Mouse (Mus musculus): ENCODE measurements around the gene Ptprm.
"Not testable (repeated sequence)": the region's sequence is repeated elsewhere in the genome, so short reads cannot be mapped to it uniquely, and the experiment has no call there.

The Ptprm gene

DNA sequence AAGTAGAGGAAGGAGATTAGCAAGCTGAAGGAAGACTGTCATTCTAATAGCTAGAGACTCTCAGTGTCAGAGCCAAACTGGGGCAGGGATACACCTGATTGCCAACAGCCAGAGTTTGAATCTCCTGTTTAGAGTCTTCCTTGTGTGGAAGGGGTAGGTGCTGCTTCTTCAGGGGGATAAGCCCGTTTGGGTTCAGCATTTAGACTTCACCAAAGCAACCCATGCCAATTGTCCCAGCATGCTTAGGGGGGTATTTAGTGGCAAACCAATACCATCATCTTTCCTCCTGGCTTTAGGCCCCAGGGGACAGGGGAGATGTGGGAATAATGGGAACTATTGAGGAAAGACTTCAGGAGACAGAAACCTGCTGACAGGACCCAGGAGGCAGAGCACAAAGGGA is 460.1 kb downstream of the Ptprm start:
- no peaks in the 10 kb centered on the region for H3K36me3 ChIP-seq (ENCODE audit: control insufficient read depth, insufficient read depth, low read length, poor library complexity, severe bottlenecking)
- DNase-seq (ENCODE audit: low read depth, low spot score) = no peak
- H3K27me3 ChIP-seq (ENCODE audit: control insufficient read depth, insufficient read depth, low read length, poor library complexity, severe bottlenecking) = no peaks in the 10 kb centered on the region

DNA sequence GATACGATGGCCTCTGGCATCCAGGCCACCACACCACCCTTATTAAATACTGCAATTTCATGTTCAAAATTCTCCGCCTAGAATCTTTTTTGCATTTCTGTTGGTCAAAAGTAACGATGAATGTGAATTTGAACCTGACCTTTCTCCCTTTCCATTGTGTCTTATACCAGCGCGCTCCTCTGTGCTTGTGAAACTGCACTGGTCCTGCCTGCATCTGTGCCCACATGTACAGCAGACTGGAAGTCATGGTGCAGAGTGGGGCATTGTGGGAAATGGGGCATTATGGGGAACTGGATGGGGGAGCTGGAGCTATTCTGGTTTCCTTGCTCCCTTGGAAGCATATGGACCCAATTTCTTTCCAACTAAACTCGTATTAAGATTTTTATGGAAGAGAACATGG is 462.3 kb downstream of the Ptprm start:
- no peak for DNase-seq (ENCODE audit: low read depth, low spot score)
- H3K27me3 ChIP-seq (ENCODE audit: control insufficient read depth, insufficient read depth, low read length, poor library complexity, severe bottlenecking) = no peaks in the 10 kb centered on the region
- no peaks in the 10 kb centered on the region for H3K36me3 ChIP-seq (ENCODE audit: control insufficient read depth, insufficient read depth, low read length, poor library complexity, severe bottlenecking)

DNA sequence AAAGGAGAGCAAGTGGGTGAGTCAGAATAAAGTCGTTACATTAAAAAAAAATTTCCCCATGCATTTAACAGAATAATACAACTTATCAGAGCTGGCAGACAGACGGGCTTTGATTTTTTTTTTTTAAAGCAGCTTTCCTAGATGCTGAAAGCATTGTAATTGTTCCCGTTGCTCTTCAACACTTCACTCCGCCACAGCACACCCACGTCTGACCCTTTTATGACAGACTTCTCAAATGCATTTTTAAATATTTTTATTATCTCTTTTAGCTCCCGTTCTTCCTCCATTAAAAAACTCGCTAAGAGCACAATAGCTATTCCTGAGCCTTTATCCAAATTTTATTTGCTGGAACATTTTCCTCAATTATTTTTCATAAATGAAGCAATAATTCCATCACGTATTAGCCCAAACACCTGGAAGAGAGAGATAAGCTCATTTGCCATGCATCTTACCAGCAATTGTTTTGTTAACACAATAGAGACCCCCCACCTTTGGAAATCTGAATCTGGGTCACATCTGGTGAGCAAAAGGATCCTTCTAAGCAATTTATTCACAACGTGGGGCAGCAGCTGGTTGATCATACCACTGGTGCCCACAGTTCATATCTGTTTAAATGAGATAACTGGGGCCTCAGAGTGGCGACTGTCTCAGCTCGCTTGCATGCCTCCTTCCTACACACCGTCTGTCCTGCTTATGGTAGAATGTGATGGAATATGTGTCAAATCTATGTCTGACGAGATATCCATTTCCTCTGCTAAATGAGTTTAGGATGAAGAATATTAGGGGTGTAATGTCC is 463.0 kb downstream of the Ptprm start:
- H3K27me3 ChIP-seq (ENCODE audit: control insufficient read depth, insufficient read depth, low read length, poor library complexity, severe bottlenecking) = no peaks in the 10 kb centered on the region
- no peaks in the 10 kb centered on the region for H3K36me3 ChIP-seq (ENCODE audit: control insufficient read depth, insufficient read depth, low read length, poor library complexity, severe bottlenecking)
- no peak for DNase-seq (ENCODE audit: low read depth, low spot score)

DNA sequence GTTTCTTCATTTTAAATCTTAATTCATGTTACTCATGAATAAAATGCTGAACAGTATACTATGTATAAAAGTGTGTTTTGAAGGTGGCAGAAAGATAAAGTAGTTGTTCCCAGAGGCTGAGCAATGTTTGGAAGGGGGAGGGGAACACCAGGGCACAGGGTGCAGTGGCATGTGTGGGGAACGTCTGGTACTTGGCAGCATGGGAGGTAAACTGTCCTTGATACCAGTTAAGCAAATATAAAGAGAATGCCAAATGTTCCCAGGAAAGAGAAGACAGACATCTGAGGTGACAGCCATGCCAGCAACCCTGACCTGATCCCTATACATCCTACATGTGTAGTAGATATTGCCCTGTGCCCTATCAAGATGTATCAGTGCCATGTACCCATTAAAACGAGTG is 472.0 kb downstream of the Ptprm start:
- H3K36me3 ChIP-seq (ENCODE audit: control insufficient read depth, insufficient read depth, low read length, poor library complexity, severe bottlenecking) = no peaks in the 10 kb centered on the region
- H3K27me3 ChIP-seq (ENCODE audit: control insufficient read depth, insufficient read depth, low read length, poor library complexity, severe bottlenecking) = no peaks in the 10 kb centered on the region
- no peak for DNase-seq (ENCODE audit: low read depth, low spot score)

DNA sequence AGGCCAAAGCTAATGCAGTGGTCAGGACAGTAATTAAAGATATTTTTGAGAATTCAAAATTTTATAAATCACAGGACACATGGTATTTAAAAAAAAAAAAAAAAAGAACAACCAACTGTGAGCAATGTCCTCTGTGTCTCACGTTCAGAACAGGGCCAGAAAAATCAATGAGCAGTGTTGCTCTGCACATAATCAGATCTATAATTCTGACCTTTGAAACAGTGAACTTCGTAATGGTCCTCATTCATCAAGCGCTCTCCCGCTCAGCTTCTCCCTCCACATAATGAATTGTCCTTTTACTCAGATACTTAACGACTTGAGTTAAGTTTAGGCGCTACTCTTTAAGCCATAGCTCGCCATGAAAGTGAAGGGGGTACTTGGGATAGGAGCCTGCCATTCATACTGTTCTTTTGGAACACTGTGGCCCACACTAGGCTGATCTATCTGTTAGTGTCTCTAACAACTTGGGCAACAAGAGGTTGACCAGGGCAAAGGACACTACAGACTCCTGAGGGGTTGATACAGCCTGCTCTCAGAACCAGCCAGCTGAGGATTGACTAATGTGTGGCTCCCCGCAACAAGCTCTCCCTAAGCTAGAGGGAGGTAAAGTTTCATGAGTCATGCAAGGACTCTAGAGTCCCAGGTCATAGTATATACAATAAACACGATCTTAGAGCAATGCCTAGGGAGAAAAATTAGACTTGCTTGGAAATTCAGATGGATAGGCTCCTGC is 473.1 kb downstream of the Ptprm start:
- no peak for DNase-seq (ENCODE audit: low read depth, low spot score)
- Histone ChIP-seq H3K36me3 (ENCODE audit: control insufficient read depth, insufficient read depth, low read length, poor library complexity, severe bottlenecking) (no peaks in the 10 kb centered on the region), H3K27me3 (ENCODE audit: control insufficient read depth, insufficient read depth, low read length, poor library complexity, severe bottlenecking) (no peaks in the 10 kb centered on the region)

DNA sequence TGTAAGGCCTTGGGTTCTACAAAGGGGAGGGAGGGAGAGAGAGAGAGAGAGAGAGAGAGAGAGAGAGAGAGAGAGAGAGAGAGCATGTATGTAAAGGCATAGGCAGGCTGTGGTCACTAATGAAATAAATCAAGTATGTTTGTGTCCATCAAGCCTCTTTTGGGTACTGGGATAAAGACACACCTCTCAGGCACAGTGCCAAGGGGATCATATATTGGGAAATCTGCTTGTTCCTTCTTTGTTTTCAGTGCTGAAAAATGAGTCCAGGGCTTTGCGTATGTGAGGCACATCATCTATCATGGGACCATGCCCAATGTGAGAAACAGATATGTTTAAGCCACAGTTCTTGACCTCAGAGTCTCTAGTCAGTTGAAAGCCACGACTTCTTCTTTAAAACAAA is 475.1 kb downstream of the Ptprm start:
- Histone ChIP-seq H3K36me3 (ENCODE audit: control insufficient read depth, insufficient read depth, low read length, poor library complexity, severe bottlenecking) (no peaks in the 10 kb centered on the region), H3K27me3 (ENCODE audit: control insufficient read depth, insufficient read depth, low read length, poor library complexity, severe bottlenecking) (no peaks in the 10 kb centered on the region)
- DNase-seq (ENCODE audit: low read depth, low spot score) = no peak

DNA sequence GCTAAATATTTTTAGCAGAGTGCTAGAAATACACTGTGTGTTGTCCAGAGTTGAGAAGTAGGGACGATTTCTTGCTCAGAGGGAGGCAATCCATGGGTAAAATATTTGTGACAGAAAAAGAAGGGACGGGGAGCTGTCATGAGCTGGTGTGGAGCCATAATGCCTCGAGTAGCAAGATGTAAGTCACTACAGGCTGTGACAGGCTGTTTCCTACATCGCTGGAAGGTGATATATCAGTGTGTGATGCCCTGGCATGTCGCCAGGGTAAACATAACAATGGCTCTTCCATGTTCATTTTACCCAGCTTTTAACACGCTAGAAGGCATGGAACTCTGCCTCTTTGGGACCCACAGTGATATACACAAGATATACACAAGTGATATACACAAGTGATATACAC is 476.7 kb downstream of the Ptprm start:
- no peaks in the 10 kb centered on the region for H3K27me3 ChIP-seq (ENCODE audit: control insufficient read depth, insufficient read depth, low read length, poor library complexity, severe bottlenecking)
- H3K36me3 ChIP-seq (ENCODE audit: control insufficient read depth, insufficient read depth, low read length, poor library complexity, severe bottlenecking) = no peaks in the 10 kb centered on the region
- no peak for DNase-seq (ENCODE audit: low read depth, low spot score)

DNA sequence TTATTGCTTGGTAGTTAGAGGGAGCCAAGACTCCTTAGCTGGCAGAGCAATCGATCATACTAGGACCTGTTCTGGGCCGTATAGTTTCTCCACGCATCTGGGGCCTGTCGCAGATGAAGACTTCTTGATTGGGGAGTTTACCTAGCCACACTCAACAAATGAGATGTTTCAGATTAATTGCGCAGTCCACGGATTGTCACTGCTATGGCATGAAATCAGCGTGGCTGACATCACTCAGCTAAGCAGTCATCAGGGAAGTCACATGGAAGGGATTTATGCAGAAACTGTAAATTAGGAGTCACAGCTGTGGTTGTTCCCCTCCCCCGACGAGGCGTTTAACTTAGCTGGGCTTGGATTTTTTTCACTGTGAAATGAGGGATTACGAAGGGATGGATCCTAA is 479.4 kb downstream of the Ptprm start:
- DNase-seq (ENCODE audit: low read depth, low spot score) = no peak
- H3K27me3 ChIP-seq (ENCODE audit: control insufficient read depth, insufficient read depth, low read length, poor library complexity, severe bottlenecking) = no peaks in the 10 kb centered on the region

DNA sequence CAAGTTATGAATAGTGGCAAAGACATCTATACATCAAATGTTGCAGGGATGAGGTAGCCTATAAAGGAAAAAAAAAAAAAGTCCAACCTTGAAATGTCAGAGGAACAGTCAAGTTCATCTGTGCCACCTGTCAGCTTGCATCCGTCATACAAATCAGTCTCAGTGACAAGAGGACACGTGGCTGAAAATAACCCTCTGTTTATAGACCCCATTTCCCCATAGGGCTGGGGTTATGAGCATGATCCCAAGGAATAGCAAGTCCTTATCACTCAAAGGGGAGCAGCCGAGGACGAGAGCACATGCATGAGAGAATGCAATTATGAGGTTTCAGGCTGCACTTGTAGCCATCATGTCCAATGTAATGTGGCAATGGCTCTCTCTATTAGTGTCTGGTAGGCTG is 482.9 kb downstream of the Ptprm start:
- no peak for DNase-seq (ENCODE audit: low read depth, low spot score)
- H3K36me3 ChIP-seq (ENCODE audit: control insufficient read depth, insufficient read depth, low read length, poor library complexity, severe bottlenecking) = no peaks in the 10 kb centered on the region
- H3K27me3 ChIP-seq (ENCODE audit: control insufficient read depth, insufficient read depth, low read length, poor library complexity, severe bottlenecking) = no peaks in the 10 kb centered on the region

More for the DNA sequence above, 479.4 kb downstream of the Ptprm start:
- no peaks in the 10 kb centered on the region for H3K36me3 ChIP-seq (ENCODE audit: control insufficient read depth, insufficient read depth, low read length, poor library complexity, severe bottlenecking)

DNA sequence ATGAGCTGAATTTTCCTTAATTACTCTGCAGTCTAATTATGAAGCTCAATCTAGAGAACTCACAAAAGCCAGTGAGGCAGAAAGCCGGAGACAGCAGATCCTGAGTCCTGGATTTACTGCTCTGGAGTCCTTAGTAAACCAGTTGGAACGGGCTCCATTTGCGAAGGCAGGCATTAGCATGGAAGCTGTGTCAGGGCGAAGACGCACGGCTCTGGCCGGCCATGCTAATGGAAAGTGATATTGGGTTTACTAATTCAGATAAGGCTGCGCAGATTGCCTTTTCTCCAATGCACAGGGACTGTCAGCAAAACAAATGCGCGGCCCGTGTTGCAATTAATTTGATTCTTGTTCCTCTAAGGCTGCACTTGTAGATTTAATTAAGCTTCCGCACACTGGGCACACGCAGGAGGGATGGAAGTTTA is 484.7 kb downstream of the Ptprm start:
- no peak for DNase-seq (ENCODE audit: low read depth, low spot score)
- Histone ChIP-seq H3K36me3 (ENCODE audit: control insufficient read depth, insufficient read depth, low read length, poor library complexity, severe bottlenecking) (no peaks in the 10 kb centered on the region), H3K27me3 (ENCODE audit: control insufficient read depth, insufficient read depth, low read length, poor library complexity, severe bottlenecking) (no peaks in the 10 kb centered on the region)

DNA sequence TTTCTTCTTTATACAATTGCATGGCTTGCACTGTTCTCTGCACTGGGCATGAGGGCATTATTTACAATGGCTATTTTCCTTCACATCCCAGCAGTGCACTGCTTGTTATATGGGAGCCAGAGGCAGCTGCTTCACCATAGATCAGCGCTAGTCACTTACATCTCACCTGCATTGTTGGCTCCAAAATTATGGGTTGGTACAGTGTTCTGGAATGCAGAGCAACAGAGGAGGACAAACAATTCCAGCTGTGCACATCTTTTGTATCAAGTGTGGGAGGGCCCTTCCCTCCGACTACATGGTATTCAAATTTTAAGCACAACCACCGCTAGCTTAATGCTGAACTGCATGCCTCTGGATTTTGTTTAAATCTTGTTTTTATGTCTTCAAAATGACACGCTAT is 489.8 kb downstream of the Ptprm start:
- H3K27me3 ChIP-seq (ENCODE audit: control insufficient read depth, insufficient read depth, low read length, poor library complexity, severe bottlenecking) = no peaks in the 10 kb centered on the region
- DNase-seq (ENCODE audit: low read depth, low spot score) = no peak
- H3K36me3 ChIP-seq (ENCODE audit: control insufficient read depth, insufficient read depth, low read length, poor library complexity, severe bottlenecking) = no peaks in the 10 kb centered on the region

DNA sequence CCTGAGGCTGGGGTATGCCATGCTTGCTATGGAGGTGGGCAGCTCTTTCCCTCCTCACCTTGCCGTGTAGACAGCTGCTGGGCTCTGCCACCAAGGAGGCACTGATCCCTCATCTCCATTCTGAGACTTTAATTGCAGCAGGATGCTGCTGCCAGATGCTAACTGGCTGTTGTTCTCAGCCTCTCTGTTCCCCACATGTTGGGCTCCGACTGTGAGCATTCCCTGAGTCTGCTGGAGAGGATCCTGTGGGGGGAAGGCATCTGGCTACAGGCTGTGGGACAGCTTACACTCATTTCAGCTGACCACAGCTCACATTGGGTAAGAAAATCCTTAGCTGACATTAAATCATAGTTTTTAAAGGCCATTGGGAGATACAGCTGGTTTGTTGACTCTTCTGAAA is 492.7 kb downstream of the Ptprm start:
- H3K27me3 ChIP-seq (ENCODE audit: control insufficient read depth, insufficient read depth, low read length, poor library complexity, severe bottlenecking) = no peaks in the 10 kb centered on the region
- no peaks in the 10 kb centered on the region for H3K36me3 ChIP-seq (ENCODE audit: control insufficient read depth, insufficient read depth, low read length, poor library complexity, severe bottlenecking)
- DNase-seq (ENCODE audit: low read depth, low spot score) = no peak

DNA sequence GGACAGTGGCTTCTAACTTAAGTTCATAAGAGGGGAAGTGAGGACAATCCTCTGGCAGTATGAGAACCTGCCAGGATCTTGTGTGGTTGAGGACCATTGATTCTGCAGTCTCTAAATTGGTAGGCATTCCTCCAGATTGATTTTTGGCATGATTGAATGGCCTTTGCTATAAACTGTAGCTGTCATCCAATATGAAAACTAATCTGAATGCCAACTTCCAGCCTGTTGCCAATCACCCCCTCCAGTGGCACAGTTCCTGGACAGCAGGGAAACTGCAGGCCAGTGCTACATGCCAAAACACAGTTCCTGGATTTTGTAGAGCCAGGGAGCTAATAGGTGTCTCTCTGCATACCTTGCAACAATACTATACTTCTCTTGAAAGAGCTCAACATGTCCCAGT is 495.5 kb downstream of the Ptprm start:
- DNase-seq (ENCODE audit: low read depth, low spot score) = no peak
- Histone ChIP-seq H3K36me3 (ENCODE audit: control insufficient read depth, insufficient read depth, low read length, poor library complexity, severe bottlenecking) (no peaks in the 10 kb centered on the region), H3K27me3 (ENCODE audit: control insufficient read depth, insufficient read depth, low read length, poor library complexity, severe bottlenecking) (no peaks in the 10 kb centered on the region)

DNA sequence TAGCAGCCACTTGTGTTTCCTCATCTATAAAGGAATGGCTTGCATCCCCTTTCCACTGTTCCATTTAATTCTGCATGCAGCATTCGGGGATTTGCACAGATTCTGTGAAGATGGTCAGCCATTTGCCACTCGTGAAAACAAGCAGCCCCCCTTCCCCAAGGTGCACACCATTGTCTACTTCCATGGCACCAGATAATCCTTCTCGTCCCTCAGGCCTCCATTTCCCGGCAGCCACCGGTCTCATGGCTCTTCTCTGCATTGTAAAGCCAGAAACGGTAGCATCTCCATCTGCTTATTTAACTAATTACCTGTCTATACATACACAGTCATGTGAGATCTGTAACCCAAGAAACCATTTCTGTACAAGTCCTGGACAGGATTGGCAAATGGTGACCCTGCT is 501.8 kb downstream of the Ptprm start:
- H3K36me3 ChIP-seq (ENCODE audit: control insufficient read depth, insufficient read depth, low read length, poor library complexity, severe bottlenecking) = no peaks in the 10 kb centered on the region
- no peaks in the 10 kb centered on the region for H3K27me3 ChIP-seq (ENCODE audit: control insufficient read depth, insufficient read depth, low read length, poor library complexity, severe bottlenecking)
- no peak for DNase-seq (ENCODE audit: low read depth, low spot score)

DNA sequence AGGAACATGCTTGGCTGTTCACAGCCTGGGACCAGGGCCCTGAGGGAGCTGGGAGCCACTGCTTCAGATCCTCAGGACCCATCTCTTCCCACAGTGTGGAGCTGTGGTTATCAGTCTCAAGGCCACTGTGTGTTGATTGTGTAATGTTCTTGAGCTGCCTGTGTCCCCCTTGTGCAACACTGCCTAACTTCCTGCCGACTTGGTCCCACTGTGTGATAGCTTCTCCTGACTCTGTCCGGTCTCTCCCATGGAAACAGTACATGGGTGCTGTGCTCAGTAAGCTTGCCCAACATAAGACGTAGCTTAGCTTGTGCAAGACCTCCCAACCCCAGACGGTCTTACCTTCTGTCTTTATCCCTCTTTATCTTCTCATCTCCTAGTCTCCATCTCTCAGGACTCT is 507.2 kb downstream of the Ptprm start:
- not testable (repeated sequence) for H3K27me3 ChIP-seq (ENCODE audit: control insufficient read depth, insufficient read depth, low read length, poor library complexity, severe bottlenecking); DNase-seq (ENCODE audit: low read depth, low spot score)

More for the DNA sequence above, 507.2 kb downstream of the Ptprm start:
- H3K36me3 ChIP-seq (ENCODE audit: control insufficient read depth, insufficient read depth, low read length, poor library complexity, severe bottlenecking) = not testable (repeated sequence)

Measured in splenic B cell, adult 2 months (primary cell).